Mouse (Mus musculus) lung, adult 2 months (tissue): ENCODE measurements around the gene Klhdc4.

ENCODE experiments used
- CTCF ChIP-seq: fragments of 200-500 bp; IDR thresholded peaks from 2 replicates; pipeline ENCODE4 v1.5.1; 2011; ENCODE audit warnings: mild to moderate bottlenecking, low read length, control low read depth; ENCODE audit not compliant: insufficient read depth
- POLR2A ChIP-seq: fragments of 200-500 bp; IDR thresholded peaks from 2 replicates; pipeline ENCODE4 v1.6.1; 2011; ENCODE audit warnings: low read depth, mild to moderate bottlenecking, control low read depth, low read length, borderline replicate concordance; ENCODE audit errors: extremely low read depth

DNA sequence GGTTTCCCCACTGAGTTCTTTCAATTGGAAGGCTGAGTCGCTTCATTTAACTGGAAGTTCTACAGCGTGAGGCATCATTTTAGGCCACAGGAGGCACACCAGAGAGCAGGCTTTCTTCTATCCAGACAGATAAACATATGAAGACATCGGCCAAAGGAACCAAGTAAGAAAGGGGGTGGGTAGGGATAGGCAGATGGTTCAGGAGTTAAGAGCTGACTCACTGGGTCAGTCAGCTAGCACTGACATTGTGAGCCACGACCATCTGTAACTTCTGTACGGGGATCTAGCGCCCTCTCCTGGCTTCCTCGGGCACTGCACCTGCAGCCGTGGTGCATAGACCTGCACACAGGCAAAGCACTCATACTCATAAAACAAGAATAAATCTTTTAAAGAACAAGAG lies 11.9 kb upstream of the Klhdc4 start:
- TF ChIP-seq CTCF (peak; percentile 43), POLR2A (no peak)
